Mouse (Mus musculus) urinary bladder, postnatal 10 days (tissue): ENCODE measurements around the gene Nfkbie.

Source experiments
- DNase-seq: peaks from one replicate; pipeline ENCODE4 v3.0.0; 2022; ENCODE audit warnings: low spot score

Nfkbie gene

GRCm38 (mm10) chr17:45544001-45544872, 11.3 kb upstream of the Nfkbie start:
- DNase-seq, result no peak

DNA sequence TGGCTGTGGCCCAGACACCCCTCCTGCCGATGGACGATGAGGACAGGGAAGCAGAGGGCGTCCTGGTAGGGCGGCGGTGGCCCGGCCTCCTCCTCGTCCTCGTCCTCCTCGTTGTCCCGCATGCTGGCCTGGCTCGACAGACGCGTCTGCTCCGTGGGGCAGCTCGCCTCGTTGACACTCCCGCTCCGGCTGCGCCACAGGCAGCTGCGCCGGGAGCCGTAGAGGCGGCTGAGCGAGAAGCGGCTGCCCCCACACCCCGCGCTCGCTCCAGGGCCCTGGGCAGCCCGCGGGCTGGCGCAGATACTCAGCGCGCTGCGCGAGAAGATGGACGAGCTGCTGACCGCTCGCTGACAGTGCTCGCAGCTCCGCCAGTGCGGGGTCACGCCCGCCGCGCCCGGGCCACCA, 10.6 kb upstream of the Nfkbie start:
- no peak for DNase-seq

GRCm38 (mm10) chr17:45545278-45545961, 10.1 kb upstream of the Nfkbie start:
- no peak for DNase-seq

DNA sequence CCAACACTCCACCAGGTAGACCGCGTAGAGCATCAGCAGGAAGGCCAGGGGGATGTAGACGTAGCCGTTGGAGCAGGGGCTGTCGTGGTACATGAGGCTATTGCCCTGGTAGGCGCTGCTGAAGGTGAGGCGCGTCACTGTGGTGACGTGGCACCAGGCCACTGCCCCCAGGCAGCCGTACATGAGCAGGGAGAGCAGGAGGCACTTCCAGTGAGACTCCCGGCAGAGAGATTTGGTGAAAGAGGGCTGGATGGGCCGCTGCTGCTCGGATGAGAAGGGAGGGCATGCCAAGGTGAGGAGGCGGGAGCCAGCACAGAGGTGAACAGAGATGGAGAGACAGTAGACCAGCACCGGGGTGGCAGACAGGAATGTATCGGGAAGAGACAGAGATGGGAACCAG, 8.6 kb upstream of the Nfkbie start:
- no peak for DNase-seq

DNA sequence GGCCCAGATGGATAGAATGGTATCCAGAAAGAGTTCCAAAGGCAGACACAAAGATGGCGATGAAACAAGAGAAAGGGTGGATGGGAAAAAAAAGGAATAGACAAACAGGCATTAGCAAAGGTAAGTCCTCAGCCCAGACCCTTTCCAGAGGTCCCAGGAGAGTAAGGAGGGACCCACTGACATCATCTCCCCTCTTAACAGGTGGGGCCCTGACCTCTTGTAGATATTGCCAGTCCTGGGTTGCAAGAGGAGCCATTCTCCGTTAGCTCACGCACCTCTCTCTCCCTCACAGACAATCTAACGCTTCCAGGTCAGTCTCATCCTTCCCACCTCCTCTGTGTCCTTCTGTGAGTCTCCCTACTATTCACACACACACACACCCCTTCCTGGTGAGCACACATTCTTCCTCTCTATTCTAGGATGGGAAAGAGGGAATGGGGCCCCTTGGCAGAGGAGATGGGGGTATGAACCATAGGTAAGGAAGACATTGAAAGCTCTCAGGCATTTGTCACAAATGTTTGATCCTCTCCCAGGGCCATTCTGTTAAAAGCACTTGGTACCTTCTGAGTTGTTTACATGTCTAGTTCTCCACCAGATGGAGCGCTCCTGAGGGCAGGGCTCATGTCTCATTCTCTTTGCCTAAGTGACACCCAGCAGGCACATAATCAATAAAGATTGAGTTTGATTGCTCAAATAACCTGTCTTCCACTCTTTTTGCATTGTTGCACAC, 7.9 kb upstream of the Nfkbie start:
- no peak for DNase-seq

DNA sequence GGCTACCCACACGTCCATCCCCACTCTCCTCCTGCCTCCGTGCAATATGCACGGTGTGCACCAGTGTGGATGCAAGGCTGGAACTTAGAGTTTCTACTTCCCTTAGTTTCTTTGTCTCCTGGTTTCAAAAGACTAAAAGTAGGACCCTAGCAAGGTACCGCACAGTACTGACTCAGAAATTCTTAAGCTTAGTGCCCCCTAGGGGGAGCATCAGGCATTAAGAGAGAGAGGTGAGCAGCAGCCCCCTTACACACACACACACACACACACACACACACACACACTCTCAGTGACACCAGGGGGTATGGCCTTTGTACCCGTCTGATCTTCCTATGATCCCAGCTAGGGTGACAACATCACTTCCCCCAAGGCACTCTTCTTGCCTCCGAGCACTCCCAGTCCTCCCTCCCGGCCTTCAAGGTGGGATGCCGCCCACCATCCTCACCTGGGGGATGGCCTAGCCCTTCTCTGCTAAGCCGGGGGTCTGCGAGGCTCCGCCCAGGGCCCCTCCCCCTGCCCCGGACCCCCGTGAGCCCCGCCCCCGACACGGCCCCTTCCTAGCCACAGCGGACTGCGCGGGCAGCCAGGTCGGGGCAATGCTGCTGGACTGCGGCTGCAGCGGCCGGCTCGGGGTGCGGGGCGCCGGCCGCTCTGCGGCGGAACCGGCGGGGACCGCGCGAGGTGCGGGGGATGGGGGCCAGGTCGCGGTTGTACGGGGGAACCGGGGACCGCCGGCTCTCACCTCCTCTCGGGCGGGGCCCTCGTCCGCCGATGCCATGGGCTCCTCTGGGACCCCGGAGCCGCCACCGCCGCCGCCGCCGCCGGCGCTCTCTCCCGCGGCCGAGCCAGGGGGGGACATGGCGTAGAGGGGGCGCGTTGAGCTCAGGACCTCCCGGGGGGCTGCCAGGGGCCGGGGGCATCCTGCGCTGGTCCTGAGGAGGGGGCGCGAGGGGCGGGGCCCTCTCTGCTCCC, 6.7 kb upstream of the Nfkbie start:
- no peak for DNase-seq

GRCm38 (mm10) chr17:45549617-45550181, 5.8 kb upstream of the Nfkbie start, which contains the start of gene Tmem151b:
Gene Tmem151b, minus strand, starts transcription at chr17:45549677.
- no peak for DNase-seq

DNA sequence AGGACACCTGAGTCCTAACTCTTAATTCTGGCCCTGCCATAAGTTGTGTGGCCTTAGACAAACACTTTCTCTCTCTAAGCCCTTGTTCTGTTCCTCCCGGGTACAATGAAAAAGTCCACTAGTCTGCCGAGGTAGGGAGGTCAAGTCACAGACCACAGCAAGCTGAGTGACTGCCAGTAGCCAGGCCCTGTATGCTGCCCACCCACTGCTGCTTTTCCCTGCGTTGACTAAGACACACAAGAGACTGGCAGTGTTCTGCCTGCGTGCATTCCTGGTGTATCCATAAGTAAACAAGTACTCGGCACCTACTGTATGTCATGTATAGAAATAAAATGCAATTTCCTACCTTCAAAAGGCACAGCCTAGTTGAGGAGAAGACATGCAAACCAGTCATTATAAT, 5.2 kb upstream of the Nfkbie start:
- no peak for DNase-seq

- DNase-seq, result no peak
Observed at GRCm38 (mm10) chr17:45551249-45551796, 4.2 kb upstream of the Nfkbie start.

GRCm38 (mm10) chr17:45551816-45552451, 3.6 kb upstream of the Nfkbie start:
- no peak for DNase-seq

DNA sequence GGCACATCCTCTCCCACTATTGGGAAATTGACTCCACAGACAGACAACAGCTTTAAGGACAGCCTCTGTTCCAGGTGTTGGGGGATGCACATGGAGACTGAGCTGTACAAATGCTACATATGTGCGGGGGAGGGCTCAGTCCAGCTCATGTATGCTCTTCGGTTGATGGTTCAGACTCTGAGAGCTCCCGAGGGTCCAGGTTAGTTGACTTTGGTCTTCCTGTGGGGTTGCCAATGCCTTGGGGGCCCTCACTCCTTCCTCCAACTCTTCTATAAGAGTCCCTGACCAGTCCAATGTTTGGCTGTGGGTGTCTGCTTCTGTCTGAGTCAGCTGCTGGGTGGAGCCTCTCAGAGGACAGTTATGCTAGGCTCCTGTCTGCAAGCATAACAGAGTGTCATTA, 2.4 kb upstream of the Nfkbie start:
- no peak for DNase-seq

DNA sequence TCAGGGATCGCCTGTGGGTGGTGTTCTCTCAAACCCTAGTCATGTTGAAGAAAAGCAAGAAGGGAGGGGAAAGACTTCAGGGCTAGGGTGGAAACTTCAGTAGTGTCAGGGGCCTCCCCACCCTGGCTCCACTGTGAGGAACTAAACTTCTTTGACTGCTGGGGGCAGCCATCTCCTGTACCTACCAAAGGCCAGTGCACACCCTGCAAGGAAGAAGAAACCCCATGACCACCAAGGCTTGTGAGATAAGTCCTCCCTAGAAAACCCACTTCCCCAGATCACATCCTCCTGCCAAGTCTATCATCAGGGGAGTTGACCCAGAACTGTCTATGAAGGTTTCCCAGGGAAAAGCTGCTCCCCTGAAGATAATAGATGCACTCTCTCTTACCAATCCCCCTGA, 1.1 kb upstream of the Nfkbie start:
- no peak for DNase-seq

DNA sequence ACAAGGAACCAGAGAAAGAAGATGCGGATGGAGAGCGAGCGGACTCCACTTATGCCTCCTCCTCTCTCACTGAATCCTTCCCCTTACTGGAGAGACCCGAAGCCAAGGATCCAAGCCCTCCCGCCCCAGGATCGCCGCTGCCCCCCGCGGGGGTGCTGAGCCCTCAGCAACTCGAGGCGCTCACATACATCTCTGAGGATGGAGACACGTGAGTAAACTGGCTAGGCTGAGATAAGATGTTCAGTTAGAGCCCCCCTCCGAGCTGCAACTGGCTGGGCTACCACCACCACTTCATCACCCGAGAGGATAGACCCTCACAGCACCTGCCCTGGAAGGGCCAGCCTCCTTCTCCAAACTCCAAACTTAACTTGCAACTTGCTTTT, 595 bp downstream of the Nfkbie start:
- no peak for DNase-seq

- DNase-seq, result no peak
Observed at GRCm38 (mm10) chr17:45556514-45557245, 1.2 kb downstream of the Nfkbie start.

DNA sequence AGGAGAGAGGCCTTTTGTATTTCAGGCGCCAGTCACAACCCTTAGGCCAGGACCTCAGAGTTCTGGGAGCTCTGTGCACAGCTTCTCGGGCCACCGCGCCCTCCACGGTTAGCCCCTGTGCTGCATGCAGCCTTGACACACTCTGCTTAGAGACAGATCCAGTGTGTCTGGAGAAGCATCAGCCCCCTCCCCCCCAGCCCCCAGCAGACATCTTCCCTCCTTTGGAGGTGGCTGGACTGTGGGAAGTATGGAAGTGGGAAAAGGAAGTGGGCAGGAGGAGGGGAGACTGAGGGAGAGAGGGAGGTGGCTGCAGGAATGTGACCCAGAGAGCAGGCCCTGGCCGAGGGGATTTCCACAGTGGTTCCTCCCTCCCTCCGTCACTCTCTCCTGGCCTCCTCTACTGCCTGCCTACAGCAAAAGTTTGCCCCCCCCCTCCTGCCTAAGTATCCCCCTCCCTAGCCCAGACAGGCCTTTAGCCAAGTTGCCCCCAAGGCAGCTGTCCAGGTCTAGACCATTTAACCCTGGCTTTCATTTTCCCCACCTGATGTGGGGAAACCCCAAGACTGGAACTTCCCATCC, 1.8 kb downstream of the Nfkbie start:
- no peak for DNase-seq

GRCm38 (mm10) chr17:45557998-45558862, 2.7 kb downstream of the Nfkbie start:
- no peak for DNase-seq

GRCm38 (mm10) chr17:45559732-45560525, 4.4 kb downstream of the Nfkbie start:
- DNase-seq, result no peak

DNA sequence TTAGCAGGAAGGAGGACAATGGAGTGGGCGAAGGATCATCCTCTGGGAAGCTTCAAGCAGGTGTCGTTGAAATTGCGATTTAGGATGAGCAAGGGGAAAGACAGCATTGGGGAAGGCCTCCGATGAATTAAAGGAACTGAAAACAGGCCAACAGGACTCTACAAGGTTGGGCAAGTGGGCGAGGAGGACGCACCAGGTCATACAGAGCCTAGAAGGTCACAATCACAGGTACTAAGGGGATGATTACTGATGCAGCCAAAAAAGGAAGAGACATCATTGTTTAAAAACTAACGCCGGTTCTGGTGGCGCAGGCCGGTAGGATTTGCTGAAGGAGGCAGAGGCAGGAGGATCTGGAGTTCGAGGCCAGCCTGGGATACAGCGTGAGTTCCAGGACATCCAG, 7.7 kb downstream of the Nfkbie start:
- DNase-seq, result no peak
